Mouse (Mus musculus): ENCODE measurements around the gene Stk39.

DNA sequence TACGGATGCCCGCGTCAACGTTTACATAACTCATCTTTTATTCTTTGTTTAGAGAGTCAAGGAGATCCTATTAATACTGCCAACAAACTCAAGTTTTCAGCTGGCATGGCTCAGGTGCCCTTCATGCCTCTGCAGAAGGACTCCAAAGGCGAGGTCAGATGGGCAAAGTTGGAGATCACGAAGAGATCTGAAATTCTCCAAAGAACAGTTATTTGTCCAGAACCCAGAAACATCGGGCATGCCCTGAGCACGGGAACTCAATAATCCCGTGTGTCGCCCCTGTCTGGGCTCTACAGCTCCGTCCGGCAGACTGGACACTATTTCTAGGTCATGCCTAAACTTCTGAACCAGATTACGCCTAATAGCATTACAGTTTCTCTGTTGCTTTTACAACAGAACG is 3.8 kb downstream of the Stk39 start:
- no peak for TF ChIP-seq GATA1 (IDR thresholded peaks at IDR 0.05; ENCODE audit: low read length)
- no peak for TF ChIP-seq TAL1 (IDR thresholded peaks at IDR 0.05; ENCODE audit: low read length)

Measured in erythroblast, embryonic 14.5 days (primary cell).